Mouse (Mus musculus) hindbrain, embryonic 12.5 days (tissue): ENCODE measurements around the gene Tsc2. TPM values are rescaled to one million over a fixed set of nuclear protein-coding genes. Genes with fewer than 3 reads are reported as not detected.
A peak's percentile ranks its signal among the peaks of the same experiment; 100 is the strongest.
"Not testable (repeated sequence)": the region's sequence is repeated elsewhere in the genome, so short reads cannot be mapped to it uniquely, and the experiment has no call there.

Source experiments
- ATAC-seq: fragments of 200-750 bp; cut with Nextera tagmentation; 2 replicates; pipeline ENCODE4 v1.8.0; 2017; ENCODE audit warnings: moderate TSS enrichment; ENCODE audit not compliant: low FRiP score
- H3K27ac ChIP-seq: fragments of 300-500 bp; sonication (generic); 2 replicates; pipeline ENCODE4 v1.5.1; 2016; ENCODE audit warnings: mild to moderate bottlenecking
- H3K27me3 ChIP-seq: fragments of 300-500 bp; sonication (generic); 2 replicates; pipeline ENCODE4 v1.6.1; 2016; ENCODE audit warnings: mild to moderate bottlenecking
- H3K36me3 ChIP-seq: fragments of 300-500 bp; sonication (generic); 2 replicates; pipeline ENCODE4 v1.6.1; 2016; ENCODE audit warnings: mild to moderate bottlenecking
- H3K4me1 ChIP-seq: fragments of 300-500 bp; sonication (generic); 2 replicates; pipeline ENCODE4 v1.6.1; 2016
- H3K4me2 ChIP-seq: fragments of 300-500 bp; sonication (generic); replicated peaks from 2 replicates; pipeline ENCODE4 v1.6.1; 2016; ENCODE audit warnings: mild to moderate bottlenecking
- H3K4me3 ChIP-seq: fragments of 300-500 bp; sonication (generic); 2 replicates; pipeline ENCODE4 v1.5.1; 2016; ENCODE audit warnings: mild to moderate bottlenecking
- H3K9ac ChIP-seq: fragments of 300-500 bp; sonication (generic); 2 replicates; pipeline ENCODE4 v1.6.1; 2016; ENCODE audit warnings: mild to moderate bottlenecking, moderate library complexity
- H3K9me3 ChIP-seq: fragments of 300-500 bp; sonication (generic); replicated peaks from 2 replicates; pipeline ENCODE4 v1.6.1; 2016; ENCODE audit warnings: mild to moderate bottlenecking
- WGBS: fragments of 180-500 bp; shearing (Covaris S2); methylation state at CpG from one replicate; pipeline ENCODE4 v1.1.7; 2016; 5-methylcytosine and 5-hydroxymethylcytosine counted together
- polyA plus RNA-seq: library from polyadenylated mRNA; unstranded; fragments of >200 nt; fragmentation: Nextera tagmentation; extraction: Ambion mirVana; gene quantifications from 2 replicates; pipeline ENCODE4 v1.2.1, GENCODE M21; 2016

The Tsc2 gene
- 85.5 and 86.2 TPM in 2 replicates for polyA plus RNA-seq

DNA sequence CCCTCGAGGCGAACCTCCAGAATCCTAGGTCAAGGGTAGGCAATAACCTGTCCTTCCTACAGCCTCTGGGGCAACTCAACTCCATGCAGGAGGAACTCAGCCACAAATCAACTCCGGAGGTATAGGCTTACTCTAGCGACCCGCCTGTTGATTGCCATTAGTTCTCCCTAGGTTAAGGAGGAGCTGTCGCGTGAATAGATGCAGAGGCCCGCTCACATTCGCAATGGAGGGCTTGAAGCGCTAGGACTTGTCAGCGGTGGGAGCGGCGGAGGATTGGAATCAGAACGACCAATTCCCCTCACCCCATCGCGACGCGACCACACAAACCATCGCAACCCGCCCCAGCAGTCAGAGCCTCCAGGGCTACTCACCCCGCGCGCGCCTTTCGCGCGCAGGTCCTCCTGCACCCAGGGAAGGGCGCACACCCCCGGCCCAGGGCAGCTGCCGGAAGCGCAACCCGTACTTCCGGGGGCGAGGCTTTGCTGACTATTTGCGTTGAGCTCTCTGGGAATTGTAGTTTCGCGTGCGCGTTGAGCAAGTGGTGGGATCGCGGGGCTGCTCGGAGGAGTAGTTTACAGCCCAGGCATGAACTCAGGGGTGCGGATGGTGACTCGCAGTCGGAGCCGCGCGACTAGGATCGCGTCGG lies at the start of gene Tsc2, which contains the start of gene Nthl1:
TSS of gene Tsc2 (minus strand) at position 464 of the 646 bp plus-strand sequence.
TSS of gene Nthl1 (plus strand) at position 514 of the 646 bp plus-strand sequence.
- Histone ChIP-seq H3K36me3 (peaks cover 32% of the 10 kb centered on the region), H3K9ac (peak within 1 kb of the TSS; percentile 79), H3K27me3 (no peaks in the 10 kb centered on the region), H3K4me1 (peaks cover 15% of the 10 kb centered on the region), H3K4me3 (peak within 1 kb of the TSS; percentile 73), H3K9me3 (no peaks in the 10 kb centered on the region), H3K4me2 (peak within 1 kb of the TSS; percentile 91), H3K27ac (peak within 1 kb of the TSS; percentile 79)
- WGBS, result 1% methylated on average over 51 of the region's 51 CpGs
- ATAC-seq, result peak; percentile 86

DNA sequence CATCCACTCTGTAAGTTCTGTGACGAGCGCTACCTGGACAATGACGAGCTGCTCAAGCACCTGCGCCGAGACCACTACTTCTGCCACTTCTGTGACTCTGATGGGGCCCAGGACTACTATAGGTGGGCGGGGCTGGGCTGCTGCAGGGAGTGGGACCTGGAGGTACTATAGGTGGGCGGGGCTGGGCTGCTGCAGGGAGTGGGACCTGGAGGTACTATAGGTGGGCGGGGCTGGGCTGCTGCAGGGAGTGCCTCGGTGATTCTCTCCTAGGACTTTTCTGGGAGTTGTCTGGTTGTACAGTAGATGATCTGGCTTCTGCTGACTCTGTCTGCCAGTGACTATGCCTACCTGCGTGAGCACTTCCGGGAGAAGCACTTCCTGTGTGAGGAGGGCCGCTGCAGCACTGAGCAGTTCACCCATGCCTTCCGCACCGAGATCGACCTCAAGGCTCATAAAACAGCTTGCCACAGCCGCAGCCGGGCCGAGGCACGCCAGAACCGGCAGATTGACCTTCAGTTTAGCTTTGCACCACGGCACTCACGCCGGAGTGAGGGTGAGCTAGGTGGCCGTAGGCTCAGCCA lies 45.2 kb upstream of the Tsc2 start:
- ATAC-seq, result no peak
- WGBS, result 91% methylated on average over 24 of the region's 24 CpGs
- H3K9me3 ChIP-seq, result no peaks in the 10 kb centered on the region
- H3K36me3 ChIP-seq, result peaks cover 64% of the 10 kb centered on the region
- no peak overlapping the region for H3K4me2 ChIP-seq
- no peaks in the 10 kb centered on the region for H3K27me3 ChIP-seq
- no peak overlapping the region for H3K4me3 ChIP-seq
- no peaks in the 10 kb centered on the region for H3K4me1 ChIP-seq
- no peak overlapping the region for H3K27ac ChIP-seq
- no peak overlapping the region for H3K9ac ChIP-seq

GRCm38 (mm10) chr17:24676877-24677276 lies 44.4 kb upstream of the Tsc2 start:
- no peak overlapping the region for H3K9ac ChIP-seq
- peaks cover 57% of the 10 kb centered on the region for H3K36me3 ChIP-seq
- H3K9me3 ChIP-seq, result no peaks in the 10 kb centered on the region
- ATAC-seq, result no peak
- H3K4me1 ChIP-seq, result peaks cover 6% of the 10 kb centered on the region
- no peaks in the 10 kb centered on the region for H3K27me3 ChIP-seq
- no peak overlapping the region for H3K4me3 ChIP-seq
- WGBS, result 93% methylated on average over 5 of the region's 5 CpGs
- no peak overlapping the region for H3K27ac ChIP-seq
- no peak overlapping the region for H3K4me2 ChIP-seq

- 60% methylated on average over 2 of the region's 2 CpGs for WGBS
Measured at GRCm38 (mm10) chr17:24676187-24676586, 43.8 kb upstream of the Tsc2 start.

DNA sequence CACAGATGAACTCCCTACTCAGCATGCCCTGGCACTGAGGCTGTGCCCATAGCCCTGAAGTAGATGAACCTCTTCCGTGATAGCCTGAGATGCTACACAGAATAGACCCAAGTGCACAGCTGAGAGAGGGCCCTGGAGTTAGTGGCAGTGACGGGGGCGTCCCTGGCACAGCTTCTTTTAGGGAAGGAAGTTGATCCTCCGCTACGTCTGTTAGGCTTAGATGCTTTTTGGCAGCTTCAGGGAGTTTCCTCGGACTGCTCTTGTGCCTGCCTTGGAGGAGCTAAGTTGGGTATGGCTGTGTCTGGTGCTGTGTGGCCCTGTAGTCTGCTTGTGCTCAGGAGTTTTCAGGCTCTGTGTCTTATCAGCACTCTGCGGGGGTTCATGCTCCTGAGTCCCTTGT lies 41.8 kb upstream of the Tsc2 start:
- no peak overlapping the region for H3K27ac ChIP-seq
- peaks cover 23% of the 10 kb centered on the region for H3K4me1 ChIP-seq
- no peak overlapping the region for H3K4me2 ChIP-seq
- H3K4me3 ChIP-seq, result no peak overlapping the region
- no peaks in the 10 kb centered on the region for H3K9me3 ChIP-seq
- WGBS, result 84% methylated on average over 7 of the region's 7 CpGs
- H3K9ac ChIP-seq, result 0 out of 2 replicates have a peak overlapping the region, but pooled peaks have one; percentile 4
- H3K36me3 ChIP-seq, result peaks cover 31% of the 10 kb centered on the region
- no peak for ATAC-seq
- no peaks in the 10 kb centered on the region for H3K27me3 ChIP-seq

More at GRCm38 (mm10) chr17:24676187-24676586, 43.8 kb upstream of the Tsc2 start:
- H3K4me3 ChIP-seq, result no peak overlapping the region
- ATAC-seq, result 0 out of 2 replicates have a peak, but pooled peaks have one; percentile 9
- H3K4me1 ChIP-seq, result peaks cover 13% of the 10 kb centered on the region
- H3K4me2 ChIP-seq, result no peak overlapping the region
- no peaks in the 10 kb centered on the region for H3K9me3 ChIP-seq
- peaks cover 50% of the 10 kb centered on the region for H3K36me3 ChIP-seq
- H3K27ac ChIP-seq, result no peak overlapping the region
- no peaks in the 10 kb centered on the region for H3K27me3 ChIP-seq
- no peak overlapping the region for H3K9ac ChIP-seq

- no peak overlapping the region for H3K27ac ChIP-seq
- no peak for ATAC-seq
- H3K4me3 ChIP-seq, result no peak overlapping the region
- WGBS, result 39% methylated on average over 5 of the region's 5 CpGs
- H3K27me3 ChIP-seq, result no peaks in the 10 kb centered on the region
- H3K9ac ChIP-seq, result no peak overlapping the region
- peaks cover 29% of the 10 kb centered on the region for H3K4me1 ChIP-seq
- no peak overlapping the region for H3K4me2 ChIP-seq
- H3K36me3 ChIP-seq, result peaks cover 9% of the 10 kb centered on the region
- H3K9me3 ChIP-seq, result no peaks in the 10 kb centered on the region
Measured at GRCm38 (mm10) chr17:24672141-24672540, 39.7 kb upstream of the Tsc2 start.

- ATAC-seq, result no peak
- Histone ChIP-seq H3K9me3 (no peaks in the 10 kb centered on the region), H3K4me3 (no peak overlapping the region), H3K4me1 (peaks cover 29% of the 10 kb centered on the region), H3K4me2 (peak overlapping the region; percentile 71), H3K27ac (no peak overlapping the region), H3K9ac (peak overlapping the region; percentile 98), H3K27me3 (no peaks in the 10 kb centered on the region), H3K36me3 (0 out of 2 replicates have a peak, but pooled peaks cover 1% of the 10 kb centered on the region)
- 74% methylated on average over 5 of the region's 5 CpGs for WGBS
Measured at GRCm38 (mm10) chr17:24671346-24671745, 38.9 kb upstream of the Tsc2 start.

- WGBS, result 12% methylated on average over 8 of the region's 8 CpGs
- Histone ChIP-seq H3K36me3 (no peaks in the 10 kb centered on the region), H3K9ac (peak overlapping the region; percentile 98), H3K27ac (peak overlapping the region; percentile 88), H3K4me2 (peak overlapping the region; percentile 71), H3K4me3 (peak overlapping the region; percentile 98), H3K9me3 (no peaks in the 10 kb centered on the region), H3K27me3 (no peaks in the 10 kb centered on the region), H3K4me1 (peaks cover 29% of the 10 kb centered on the region)
- ATAC-seq, result no peak
Measured at GRCm38 (mm10) chr17:24670246-24670844, 37.9 kb upstream of the Tsc2 start.

DNA sequence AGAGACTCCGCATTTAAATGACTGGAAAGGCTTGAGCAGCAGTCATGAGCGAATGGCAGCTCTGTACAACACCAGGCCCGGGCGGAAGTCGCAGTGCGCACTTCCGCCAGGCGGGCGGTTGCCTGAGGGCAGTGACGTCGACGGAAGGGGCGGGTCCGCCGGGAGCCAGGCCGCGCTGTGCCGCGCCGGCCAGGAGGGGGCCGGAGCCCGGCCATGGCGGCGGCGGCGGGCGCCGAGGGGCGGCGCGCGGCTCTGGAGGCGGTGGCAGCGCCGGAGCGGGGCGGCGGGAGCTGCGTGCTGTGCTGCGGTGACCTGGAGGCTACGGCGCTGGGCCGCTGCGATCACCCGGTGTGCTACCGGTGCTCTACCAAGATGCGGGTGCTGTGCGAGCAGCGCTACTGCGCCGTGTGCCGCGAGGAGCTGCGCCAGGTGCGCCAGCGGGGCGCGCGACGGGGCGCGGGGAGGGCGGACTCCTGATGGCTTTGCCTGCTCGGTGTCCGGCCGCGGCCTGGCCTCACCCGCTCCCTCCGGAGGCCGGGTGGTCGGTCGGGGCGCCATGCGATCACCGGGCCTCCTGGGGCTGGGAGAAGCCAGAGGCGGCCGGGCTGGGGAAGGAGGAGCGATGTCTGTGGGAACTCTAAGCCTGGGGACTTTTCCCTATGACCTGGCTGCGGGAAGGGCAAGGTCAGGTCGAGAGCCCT lies 37.3 kb upstream of the Tsc2 start, which contains the start of gene Zfp598:
TSS of gene Zfp598 (plus strand) at position 143 of the 701 bp plus-strand sequence.
- no peaks in the 10 kb centered on the region for H3K9me3 ChIP-seq
- H3K4me3 ChIP-seq, result peak within 1 kb of the TSS; percentile 98
- peak within 1 kb of the TSS; percentile 71 for H3K4me2 ChIP-seq
- peak; percentile 99 for ATAC-seq
- no peaks in the 10 kb centered on the region for H3K27me3 ChIP-seq
- H3K4me1 ChIP-seq, result peaks cover 29% of the 10 kb centered on the region
- H3K27ac ChIP-seq, result peak within 1 kb of the TSS; percentile 88
- H3K36me3 ChIP-seq, result no peaks in the 10 kb centered on the region
- peak within 1 kb of the TSS; percentile 98 for H3K9ac ChIP-seq
- WGBS, result 1% methylated on average over 56 of the region's 80 CpGs

DNA sequence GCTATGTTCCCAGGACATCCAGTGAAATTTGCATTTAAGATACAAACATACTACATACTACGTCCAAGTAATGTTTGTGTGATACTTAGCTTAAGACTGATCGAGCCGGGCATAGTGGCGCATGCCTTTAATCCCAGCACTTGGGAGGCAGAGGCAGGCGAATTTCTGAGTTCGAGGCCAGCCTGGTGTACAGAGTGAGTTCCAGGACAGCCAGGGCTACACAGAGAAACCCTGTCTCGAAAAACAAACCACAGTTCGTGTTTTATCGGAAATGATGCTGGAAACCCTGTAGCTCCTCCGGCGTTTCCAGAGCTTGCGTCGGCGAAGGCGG lies 36.7 kb upstream of the Tsc2 start:
- peak; percentile 39 for ATAC-seq
- not testable (repeated sequence) for H3K9me3 ChIP-seq, H3K36me3 ChIP-seq, H3K27me3 ChIP-seq
- H3K4me2 ChIP-seq, result peak overlapping the region; percentile 71
- peaks cover 29% of the 10 kb centered on the region for H3K4me1 ChIP-seq
- peak overlapping the region; percentile 98 for H3K4me3 ChIP-seq
- WGBS, result 11% methylated on average over 15 of the region's 15 CpGs
- peak overlapping the region; percentile 88 for H3K27ac ChIP-seq
- H3K9ac ChIP-seq, result peak overlapping the region; percentile 98

DNA sequence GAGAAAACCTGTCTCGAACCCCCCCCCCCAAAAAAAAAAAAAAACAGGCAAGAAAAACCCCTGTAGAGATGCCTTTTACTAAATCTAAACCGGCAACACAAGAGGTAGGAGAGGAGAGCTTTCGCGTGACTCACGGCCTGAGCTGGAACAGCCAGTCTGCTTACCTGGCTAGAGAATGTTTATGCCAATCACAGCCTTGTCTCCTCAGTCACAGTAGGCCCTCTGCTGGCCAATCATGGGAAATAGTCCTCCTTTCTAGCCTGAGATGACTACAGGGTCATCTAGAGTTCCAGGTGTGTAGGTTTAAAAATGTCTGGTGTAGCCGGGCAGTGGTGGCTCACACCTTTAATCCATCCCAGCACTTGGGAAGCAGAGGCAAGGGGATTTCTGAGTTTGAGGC lies 35.0 kb upstream of the Tsc2 start:
- Histone ChIP-seq H3K27ac (no peak overlapping the region), H3K4me2 (no peak overlapping the region), H3K9ac (no peak overlapping the region), H3K4me3 (no peak overlapping the region), H3K27me3 (no peaks in the 10 kb centered on the region), H3K4me1 (peaks cover 29% of the 10 kb centered on the region), H3K9me3 (no peaks in the 10 kb centered on the region), H3K36me3 (no peaks in the 10 kb centered on the region)
- 33% methylated on average over 6 of the region's 6 CpGs for WGBS
- no peak for ATAC-seq

GRCm38 (mm10) chr17:24667011-24667410 lies 34.6 kb upstream of the Tsc2 start:
- ATAC-seq, H3K4me2 ChIP-seq, H3K9me3 ChIP-seq, H3K36me3 ChIP-seq, H3K4me3 ChIP-seq, H3K9ac ChIP-seq, H3K27me3 ChIP-seq, H3K27ac ChIP-seq: not testable (repeated sequence)
- 70% methylated on average over 7 of the region's 7 CpGs for WGBS
- H3K4me1 ChIP-seq, result peaks cover 25% of the 10 kb centered on the region
